Mouse (Mus musculus): ENCODE data around the gene Elavl3.

DNA sequence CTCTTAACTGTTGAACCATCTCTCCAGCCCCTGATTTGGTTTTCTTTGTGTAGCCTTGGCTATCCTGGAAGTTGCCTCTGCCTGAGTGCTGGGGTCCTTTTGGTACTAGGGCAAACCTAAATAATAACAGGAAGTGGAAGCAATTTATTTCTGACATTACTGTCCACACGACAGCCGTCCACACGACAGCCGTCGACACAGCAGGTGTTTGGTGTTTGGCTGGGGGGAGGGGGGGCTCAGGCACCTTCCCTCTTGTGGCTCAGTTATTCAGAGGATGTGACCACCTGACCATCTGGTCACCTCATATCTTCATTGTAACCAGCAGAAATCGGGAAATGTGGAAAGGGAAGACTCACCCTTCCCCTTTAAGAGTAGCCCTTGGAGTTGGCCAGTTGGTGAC lies 82.9 kb downstream of the Elavl3 start:
- TF ChIP-seq POLR2A (IDR thresholded peaks at IDR 0.05; ENCODE audit: extremely low read depth, insufficient read depth, low read length) (no peak), CTCF (IDR thresholded peaks at IDR 0.05; ENCODE audit: extremely low read depth, insufficient read depth, low read length) (no peak)

Data from cortical plate, adult 2 months (tissue).